Mouse (Mus musculus) stomach, embryonic 14.5 days (tissue): ENCODE measurements around the gene Olfr1045. TPM values are rescaled to one million over a fixed set of nuclear protein-coding genes. Genes with fewer than 3 reads are reported as not detected.

Experiments
- ATAC-seq: fragments of 200-750 bp; cut with Nextera tagmentation; 2 replicates; pipeline ENCODE4 v1.8.0; 2017; ENCODE audit warnings: low read depth, moderate TSS enrichment; ENCODE audit not compliant: insufficient number of reproducible peaks, insufficient read depth, low FRiP score
- H3K27ac ChIP-seq: fragments of 300-500 bp; sonication (generic); 2 replicates; pipeline ENCODE4 v1.5.1; 2014; ENCODE audit warnings: mild to moderate bottlenecking, low read length, moderate library complexity, mixed read lengths
- H3K27me3 ChIP-seq: fragments of 300-500 bp; sonication (generic); 2 replicates; pipeline ENCODE4 v1.6.1; 2014; ENCODE audit warnings: low read length, control low read depth, mixed read lengths; ENCODE audit not compliant: control insufficient read depth, insufficient read depth
- H3K36me3 ChIP-seq: fragments of 300-500 bp; sonication (generic); 2 replicates; pipeline ENCODE4 v1.6.1; 2014; ENCODE audit warnings: mild to moderate bottlenecking, control low read depth, low read length, moderate library complexity, mixed read lengths; ENCODE audit not compliant: control insufficient read depth, insufficient read depth
- H3K4me1 ChIP-seq: fragments of 300-500 bp; sonication (generic); 2 replicates; pipeline ENCODE4 v1.6.1; 2014; ENCODE audit warnings: low read length, control low read depth, mixed read lengths; ENCODE audit not compliant: control insufficient read depth, insufficient read depth
- H3K4me2 ChIP-seq: fragments of 300-500 bp; sonication (generic); replicated peaks from 2 replicates; pipeline ENCODE4 v1.6.1; 2014; ENCODE audit warnings: low read depth, low read length, control low read depth
- H3K4me3 ChIP-seq: fragments of 300-500 bp; sonication (generic); 2 replicates; pipeline ENCODE4 v1.5.1; 2014; ENCODE audit warnings: low read depth, low read length, control low read depth
- H3K9ac ChIP-seq: fragments of 300-500 bp; sonication (generic); replicated peaks from 2 replicates; pipeline ENCODE4 v1.6.1; 2014; ENCODE audit warnings: low read depth, mild to moderate bottlenecking, control low read depth, low read length, moderate library complexity, mixed read lengths
- H3K9me3 ChIP-seq: fragments of 300-500 bp; sonication (generic); 2 replicates; pipeline ENCODE4 v1.6.1; 2016; ENCODE audit warnings: low read depth, low read length, control low read depth; ENCODE audit not compliant: control insufficient read depth
- WGBS: fragments of 180-500 bp; shearing (Covaris S2); extraction: QIAGEN DNeasy Blood & Tissue Kit; methylation state at CpG from one replicate; pipeline ENCODE4 v1.1.7; 2014; 5-methylcytosine and 5-hydroxymethylcytosine counted together
- polyA plus RNA-seq: library from polyadenylated mRNA; unstranded; fragments of >200 nt; fragmentation: Nextera tagmentation; extraction: Ambion mirVana; gene quantifications from 2 replicates; pipeline ENCODE4 v1.2.1, GENCODE M21; 2014

Olfr1045 gene
- polyA plus RNA-seq, 1 experiment from 2014 or later, result not detected

DNA sequence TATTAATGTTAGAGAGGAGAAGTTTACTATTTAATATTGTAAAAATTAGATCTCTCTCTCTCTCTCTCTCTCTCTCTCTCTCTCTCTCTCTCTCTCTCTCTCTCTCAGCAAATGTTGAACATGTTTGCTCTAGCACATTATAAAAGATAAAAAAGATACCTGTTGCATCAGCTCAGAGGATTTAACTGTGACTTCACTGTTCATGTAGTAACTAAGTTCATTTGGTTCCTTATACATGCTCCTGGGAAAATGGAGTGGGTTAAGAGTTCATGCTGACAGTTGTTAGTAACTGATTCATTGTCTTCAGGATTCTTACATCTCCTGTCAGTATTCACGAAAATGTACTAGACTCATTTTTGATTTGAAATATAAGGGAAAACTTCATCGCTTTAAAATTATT lies 35.4 kb downstream of the Olfr1045 start, which contains the start of gene Olfr1043:
Gene Olfr1043 (minus strand): TSS at position 101 of the 400 bp plus-strand sequence.
- H3K27me3 ChIP-seq, result no peaks in the 10 kb centered on the region
- no peak for ATAC-seq
- 92% methylated on average over 2 of the region's 2 CpGs for WGBS
- no peak within 1 kb of the TSS for H3K27ac ChIP-seq
- no peak within 1 kb of the TSS for H3K4me2 ChIP-seq
- no peaks in the 10 kb centered on the region for H3K4me1 ChIP-seq
- no peak within 1 kb of the TSS for H3K9ac ChIP-seq
- H3K4me3 ChIP-seq, result no peak within 1 kb of the TSS
- H3K36me3 ChIP-seq, result no peaks in the 10 kb centered on the region
- H3K9me3 ChIP-seq, result no peaks in the 10 kb centered on the region

DNA sequence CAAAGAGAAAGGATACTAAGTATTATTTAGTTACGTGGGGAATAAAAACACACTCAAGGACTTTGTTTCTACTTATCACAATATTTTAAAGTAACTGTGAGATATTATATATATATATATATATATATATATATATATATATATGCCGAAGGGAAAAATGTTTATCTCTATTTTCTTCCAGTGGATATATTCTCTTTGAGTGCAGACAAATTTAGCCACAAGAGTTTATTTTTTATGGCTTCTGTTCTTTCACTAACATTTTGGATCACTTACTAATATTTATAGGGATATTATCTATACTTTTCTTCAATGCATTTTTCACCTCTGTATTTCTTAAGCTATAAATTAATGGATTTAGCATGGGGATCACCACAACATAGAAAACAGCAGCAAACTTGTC lies 41.1 kb downstream of the Olfr1045 start, which contains the start of gene Olfr1042:
Gene Olfr1042 (minus strand): TSS at position 101 of the 400 bp plus-strand sequence.
- H3K9me3 ChIP-seq, result no peaks in the 10 kb centered on the region
- no peak for ATAC-seq
- WGBS, result 85% methylated on average over 2 of the region's 2 CpGs
- no peak within 1 kb of the TSS for H3K4me3 ChIP-seq
- H3K27me3 ChIP-seq, result no peaks in the 10 kb centered on the region
- no peaks in the 10 kb centered on the region for H3K4me1 ChIP-seq
- H3K27ac ChIP-seq, result no peak within 1 kb of the TSS
- no peaks in the 10 kb centered on the region for H3K36me3 ChIP-seq
- H3K9ac ChIP-seq, result no peak within 1 kb of the TSS
- H3K4me2 ChIP-seq, result no peak within 1 kb of the TSS

DNA sequence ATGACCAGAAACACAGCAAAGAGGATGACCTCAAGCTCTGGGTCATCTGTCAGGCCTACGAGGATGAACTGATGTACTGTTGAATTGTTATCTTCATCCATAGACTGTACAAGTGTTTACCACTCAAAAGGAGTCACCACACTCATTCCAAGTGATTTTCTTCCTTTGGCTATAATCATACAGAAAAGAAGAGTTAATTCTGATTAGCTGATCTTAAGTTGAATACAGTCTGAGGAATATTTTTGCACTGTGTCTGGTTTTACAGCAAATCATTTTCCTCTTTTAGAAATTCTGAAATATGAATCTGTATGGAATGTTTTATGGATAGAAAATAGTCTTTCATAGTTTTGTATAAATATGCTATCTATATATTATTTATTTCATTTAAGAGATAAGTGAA lies 56.2 kb downstream of the Olfr1045 start, which contains the start of gene Olfr1040:
Gene Olfr1040 (minus strand): TSS at position 101 of the 400 bp plus-strand sequence.
- Histone ChIP-seq H3K4me3 (no peak within 1 kb of the TSS), H3K4me1 (no peaks in the 10 kb centered on the region), H3K9ac (no peak within 1 kb of the TSS), H3K9me3 (no peaks in the 10 kb centered on the region), H3K27me3 (no peaks in the 10 kb centered on the region), H3K27ac (no peak within 1 kb of the TSS), H3K4me2 (no peak within 1 kb of the TSS), H3K36me3 (no peaks in the 10 kb centered on the region)
- no peak for ATAC-seq
- WGBS, result 76% methylated on average over 1 of the region's 1 CpGs

Other genes starting within 250 kb of the Olfr1045 start
- gene Olfr1029, start 229.1 kb downstream of the Olfr1045 start, polyA plus RNA-seq, result not detected in 2 replicates
- not detected in 2 replicates for gene Olfr1030, start 223.7 kb downstream of the Olfr1045 start, polyA plus RNA-seq
- not detected in 2 replicates for gene Olfr1031, start 212.7 kb downstream of the Olfr1045 start, polyA plus RNA-seq
- gene Olfr1032, start 197.5 kb downstream of the Olfr1045 start, polyA plus RNA-seq, result not detected in 2 replicates
- 2.6 and 5.0 TPM in 2 replicates for gene Olfr1033, start 182.4 kb downstream of the Olfr1045 start, polyA plus RNA-seq
- gene Olfr1034, start 157.1 kb downstream of the Olfr1045 start, polyA plus RNA-seq, result 0.07 TPM in 2 replicates
- gene Olfr1036, start 129.0 kb downstream of the Olfr1045 start, polyA plus RNA-seq, result not detected in 2 replicates
- gene Olfr1037, start 115.6 kb downstream of the Olfr1045 start, polyA plus RNA-seq, result not detected in 2 replicates
- not detected in 2 replicates for gene Olfr1039, start 67.1 kb downstream of the Olfr1045 start, polyA plus RNA-seq
- not detected in 2 replicates for gene Olfr1040, start 56.3 kb downstream of the Olfr1045 start, polyA plus RNA-seq
- gene Olfr1042, start 41.2 kb downstream of the Olfr1045 start, polyA plus RNA-seq, result not detected in 2 replicates
- gene Olfr1043, start 35.5 kb downstream of the Olfr1045 start, polyA plus RNA-seq, result not detected in 2 replicates
- not detected in 2 replicates for gene Olfr1044, start 25.2 kb downstream of the Olfr1045 start, polyA plus RNA-seq
- not detected in 2 replicates for gene Olfr52, start 17.3 kb downstream of the Olfr1045 start, polyA plus RNA-seq
- not detected in 2 replicates for gene Olfr1046, start 16.3 kb upstream of the Olfr1045 start, polyA plus RNA-seq
- gene Olfr1047, start 28.4 kb upstream of the Olfr1045 start, polyA plus RNA-seq, result not detected in 2 replicates
- not detected in 2 replicates for gene Olfr1048, start 37.3 kb upstream of the Olfr1045 start, polyA plus RNA-seq
- gene Olfr1049, start 55.3 kb upstream of the Olfr1045 start, polyA plus RNA-seq, result not detected in 2 replicates
- not detected in 2 replicates for gene Olfr1051, start 76.1 kb upstream of the Olfr1045 start, polyA plus RNA-seq
- gene Olfr1052, start 89.4 kb upstream of the Olfr1045 start, polyA plus RNA-seq, result not detected in 2 replicates
- gene Olfr1053, start 112.3 kb upstream of the Olfr1045 start, polyA plus RNA-seq, result not detected in 2 replicates
- not detected in 2 replicates for gene Olfr1054, start 132.4 kb upstream of the Olfr1045 start, polyA plus RNA-seq
- gene Olfr1055, start 147.3 kb upstream of the Olfr1045 start, polyA plus RNA-seq, result not detected in 2 replicates
- gene Olfr1056, start 159.5 kb upstream of the Olfr1045 start, polyA plus RNA-seq, result not detected in 2 replicates
- gene Olfr1057, start 175.4 kb upstream of the Olfr1045 start, polyA plus RNA-seq, result not detected in 2 replicates
- not detected in 2 replicates for gene Olfr1058, start 185.6 kb upstream of the Olfr1045 start, polyA plus RNA-seq
- not detected in 2 replicates for gene Olfr1061, start 211.0 kb upstream of the Olfr1045 start, polyA plus RNA-seq
- gene Olfr1062, start 223.7 kb upstream of the Olfr1045 start, polyA plus RNA-seq, result not detected in 2 replicates
- gene Olfr1065, start 247.6 kb upstream of the Olfr1045 start, polyA plus RNA-seq, result not detected in 2 replicates